Mouse (Mus musculus) retina, embryonic 14.5 days (tissue): ENCODE measurements around the gene Adamtsl1.

Source experiments
- DNase-seq: peaks from one replicate; pipeline ENCODE4 v3.0.0-alpha.2; 2015; ENCODE audit warnings: low spot score

The Adamtsl1 gene

GRCm38 (mm10) chr4:86407200-86407527 lies 893.2 kb downstream of the Adamtsl1 start:
- DNase-seq = no peak

- no peak for DNase-seq
Measured at GRCm38 (mm10) chr4:86408421-86408820, 894.4 kb downstream of the Adamtsl1 start.

DNA sequence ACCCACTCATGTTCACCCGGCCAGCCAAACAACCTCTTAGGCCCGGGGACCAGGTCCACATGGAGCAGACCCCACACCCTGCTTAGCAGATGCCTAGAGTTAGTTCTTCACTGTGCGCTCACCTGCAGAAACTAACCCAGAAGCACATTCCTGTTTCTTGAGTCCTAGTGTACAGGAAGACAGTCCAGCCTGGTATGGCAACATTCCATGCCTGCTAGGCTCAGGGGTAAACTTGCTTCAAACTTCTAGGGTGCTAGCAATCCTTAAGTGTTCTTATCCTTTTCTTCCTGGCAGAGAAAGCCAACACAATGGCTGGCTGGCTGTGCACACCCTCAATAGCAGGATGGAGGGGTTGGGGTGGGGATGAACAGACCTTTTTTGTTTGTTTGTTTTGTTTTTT lies 897.0 kb downstream of the Adamtsl1 start:
- no peak for DNase-seq

GRCm38 (mm10) chr4:86413388-86413787 lies 899.4 kb downstream of the Adamtsl1 start:
- DNase-seq = no peak

GRCm38 (mm10) chr4:86416401-86417025 lies 902.5 kb downstream of the Adamtsl1 start:
- DNase-seq = no peak

DNA sequence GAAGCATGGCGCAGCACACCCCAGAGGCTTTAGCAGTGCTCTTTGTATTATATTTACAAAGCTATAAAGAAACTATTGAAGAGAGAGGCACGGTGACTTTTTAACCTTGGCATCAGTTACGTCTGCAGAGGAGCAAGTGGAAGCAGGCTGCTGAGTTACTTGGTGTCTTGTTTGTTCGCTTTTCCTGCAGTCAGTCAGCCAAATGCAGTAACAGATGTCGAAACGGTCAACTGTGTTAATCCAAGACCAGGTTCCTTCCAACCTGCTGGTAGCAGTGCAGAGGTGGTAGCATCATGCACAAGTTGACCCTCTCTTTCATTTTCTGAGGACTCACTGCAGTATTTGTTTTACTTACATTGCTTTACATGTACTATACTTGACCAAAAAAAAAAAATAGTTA lies 908.6 kb downstream of the Adamtsl1 start:
- no peak for DNase-seq

GRCm38 (mm10) chr4:86425581-86425980 lies 911.6 kb downstream of the Adamtsl1 start:
- DNase-seq = no peak

DNA sequence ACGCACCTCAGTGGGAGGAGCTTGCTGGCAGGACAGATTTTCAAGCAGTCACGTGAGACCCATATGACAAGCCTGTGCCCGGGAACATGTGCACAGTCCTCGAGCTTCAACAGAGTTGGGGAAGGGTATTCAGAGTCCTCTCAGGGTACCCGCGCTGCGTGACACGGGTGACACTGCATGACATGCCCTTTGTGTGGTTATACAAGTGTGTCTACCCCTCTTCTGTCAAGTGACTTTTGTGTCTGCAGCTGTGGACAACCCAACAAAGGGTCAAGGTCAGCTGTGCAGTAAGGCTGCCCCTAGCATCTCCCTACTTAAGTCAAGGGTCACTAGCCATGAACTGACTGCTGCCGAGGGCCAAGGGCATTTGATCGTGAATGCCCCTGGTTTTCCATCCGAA lies 912.6 kb downstream of the Adamtsl1 start:
- no peak for DNase-seq

- no peak for DNase-seq
Measured at GRCm38 (mm10) chr4:86427312-86427711, 913.3 kb downstream of the Adamtsl1 start.

- DNase-seq = no peak
Measured at GRCm38 (mm10) chr4:86428091-86428745, 914.2 kb downstream of the Adamtsl1 start.

DNA sequence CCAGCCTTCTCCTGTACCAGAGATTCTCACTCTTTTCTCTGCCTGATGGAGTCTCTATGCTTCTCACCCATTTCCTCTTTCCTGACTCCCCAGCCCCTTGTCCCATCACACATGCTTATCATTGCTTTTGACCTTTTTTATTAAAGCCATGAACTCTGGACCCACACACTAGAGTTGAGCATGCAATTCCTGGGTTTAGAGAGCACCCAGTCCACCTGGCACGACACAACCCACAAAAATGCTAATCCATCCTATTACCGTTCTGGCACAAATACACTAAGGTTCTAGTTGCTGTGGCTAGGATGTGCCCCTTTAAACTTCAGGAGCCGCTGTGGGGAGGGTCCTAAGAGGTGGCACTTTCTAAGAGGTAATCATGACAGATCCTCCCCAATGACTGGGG lies 921.7 kb downstream of the Adamtsl1 start:
- DNase-seq = no peak

- no peak for DNase-seq
Measured at GRCm38 (mm10) chr4:86436336-86436735, 922.4 kb downstream of the Adamtsl1 start.

DNA sequence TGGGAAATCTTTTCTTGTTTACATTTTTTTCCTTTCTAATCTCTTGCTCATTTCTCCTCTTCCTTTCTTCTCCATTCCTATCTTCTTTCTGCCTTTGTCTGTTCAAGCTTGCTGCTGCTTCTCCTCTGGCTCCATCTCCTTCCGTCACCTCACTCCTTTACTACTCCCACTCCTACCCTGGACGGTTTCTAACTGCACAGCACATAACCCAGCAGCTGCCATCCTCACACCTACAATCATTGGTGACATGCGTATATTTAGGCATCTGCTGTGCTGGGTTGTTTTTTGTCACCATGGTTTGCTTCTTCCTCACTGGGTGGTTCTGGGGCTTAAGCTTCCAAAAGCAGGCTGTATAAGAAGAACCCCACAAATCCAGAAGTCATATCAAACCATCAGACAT lies 936.5 kb downstream of the Adamtsl1 start:
- no peak for DNase-seq

DNA sequence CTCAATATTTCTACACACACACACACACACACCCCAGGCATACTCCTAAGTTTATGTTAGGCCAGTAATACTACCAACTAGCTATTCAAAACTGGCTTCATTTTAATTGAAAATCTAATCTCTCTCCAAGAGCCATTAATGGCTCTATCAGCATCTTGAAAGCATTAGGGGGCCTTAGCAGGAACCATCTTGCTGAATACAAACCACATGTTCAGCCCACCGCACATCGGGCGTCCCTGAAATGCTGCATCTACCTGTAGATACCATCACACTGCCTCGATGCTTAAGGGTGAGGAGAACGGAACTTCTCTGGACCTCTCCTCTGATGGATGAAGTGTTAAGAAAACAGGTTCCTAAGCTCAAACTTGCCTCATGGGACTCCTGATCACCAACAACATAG lies 950.8 kb downstream of the Adamtsl1 start:
- no peak for DNase-seq
